Mouse (Mus musculus) heart, embryonic 10.5 days (tissue): ENCODE measurements at regions not wholly inside any gene's neighbourhood (a gene's known extent, or its start where the extent isn't known, plus 50 kb on each side); places are given as distances from the start of the nearest gene placed in this dataset. TPM values are rescaled to one million over a fixed set of nuclear protein-coding genes. Genes with fewer than 3 reads are reported as not detected.

Experiments used
- DNase-seq: peaks from one replicate; pipeline ENCODE4 v3.0.0-alpha.2; 2017; ENCODE audit warnings: low spot score
- H3K27ac ChIP-seq: fragments of 300-500 bp; sonication (generic); 2 replicates; pipeline ENCODE4 v1.5.1; 2016; ENCODE audit warnings: mild to moderate bottlenecking
- H3K27me3 ChIP-seq: fragments of 300-500 bp; sonication (generic); 2 replicates; pipeline ENCODE4 v1.6.1; 2016; ENCODE audit warnings: mild to moderate bottlenecking; ENCODE audit not compliant: poor library complexity, insufficient read depth, severe bottlenecking
- H3K36me3 ChIP-seq: fragments of 300-500 bp; sonication (generic); 2 replicates; pipeline ENCODE4 v1.6.1; 2016; ENCODE audit warnings: mild to moderate bottlenecking, moderate library complexity
- H3K4me1 ChIP-seq: fragments of 300-500 bp; sonication (generic); 2 replicates; pipeline ENCODE4 v1.6.1; 2016; ENCODE audit warnings: mild to moderate bottlenecking
- H3K4me3 ChIP-seq: fragments of 300-500 bp; sonication (generic); 2 replicates; pipeline ENCODE4 v1.5.1; 2016; ENCODE audit warnings: mild to moderate bottlenecking, moderate library complexity
- H3K9me3 ChIP-seq: fragments of 300-500 bp; sonication (generic); 2 replicates; pipeline ENCODE4 v1.6.1; 2016; ENCODE audit warnings: mild to moderate bottlenecking, moderate library complexity
- WGBS: fragments of 180-500 bp; shearing (Covaris S2); methylation state at CpG from one replicate; pipeline ENCODE4 v1.1.7; 2016; 5-methylcytosine and 5-hydroxymethylcytosine counted together
- microRNA-seq: library from miRNA; unstranded; fragments of <30 nt; microRNA quantifications from one replicate; pipeline ENCODE4, GENCODE M21; 2017

DNA sequence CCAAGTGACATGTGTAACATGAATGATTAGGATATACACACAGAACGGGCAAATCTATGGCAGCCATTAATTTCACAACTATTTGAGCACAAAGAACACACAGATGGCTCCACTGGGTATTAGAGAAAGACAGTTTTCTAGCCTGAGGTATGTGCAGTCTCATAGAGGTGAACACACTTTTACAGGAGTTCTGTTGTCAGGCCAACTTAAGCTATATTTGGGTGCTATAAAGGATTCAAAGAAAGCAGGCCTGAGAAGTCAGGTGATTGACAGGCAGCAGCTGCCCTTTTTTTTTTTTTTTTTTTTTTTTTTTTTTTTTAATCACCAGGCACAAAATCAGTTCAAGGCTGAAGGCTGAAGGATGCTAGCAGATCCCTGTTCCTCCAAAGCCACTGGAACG lies 153.0 kb downstream of the Gm11361 start:
- Histone ChIP-seq H3K9me3 (no peaks in the 10 kb centered on the region), H3K4me1 (no peaks in the 10 kb centered on the region), H3K4me3 (no peak overlapping the region), H3K36me3 (no peaks in the 10 kb centered on the region), H3K27ac (no peak overlapping the region), H3K27me3 (no peaks in the 10 kb centered on the region)
- no peak for DNase-seq
- WGBS: 70% methylated on average over 2 of the region's 2 CpGs

DNA sequence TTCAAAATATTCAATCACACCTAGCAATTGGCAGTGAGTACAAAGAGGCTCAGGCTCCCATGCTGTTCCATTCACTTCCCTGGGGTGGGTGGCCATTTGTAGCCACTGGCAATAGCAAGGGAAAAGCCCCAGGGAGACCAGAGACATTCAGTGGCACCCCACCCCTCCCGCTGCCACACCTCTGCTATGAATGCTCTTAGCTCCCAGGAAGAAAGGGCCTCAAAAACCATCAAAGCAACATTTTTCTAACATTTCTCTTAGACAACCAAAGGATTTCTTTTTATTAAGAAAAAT lies 152.2 kb downstream of the Gm11361 start:
- no peaks in the 10 kb centered on the region for H3K27me3 ChIP-seq
- DNase-seq: no peak
- no peaks in the 10 kb centered on the region for H3K36me3 ChIP-seq
- no peak overlapping the region for H3K4me3 ChIP-seq
- H3K9me3 ChIP-seq: no peaks in the 10 kb centered on the region
- no peaks in the 10 kb centered on the region for H3K4me1 ChIP-seq
- 43% methylated on average over 1 of the region's 1 CpGs for WGBS
- no peak overlapping the region for H3K27ac ChIP-seq

DNA sequence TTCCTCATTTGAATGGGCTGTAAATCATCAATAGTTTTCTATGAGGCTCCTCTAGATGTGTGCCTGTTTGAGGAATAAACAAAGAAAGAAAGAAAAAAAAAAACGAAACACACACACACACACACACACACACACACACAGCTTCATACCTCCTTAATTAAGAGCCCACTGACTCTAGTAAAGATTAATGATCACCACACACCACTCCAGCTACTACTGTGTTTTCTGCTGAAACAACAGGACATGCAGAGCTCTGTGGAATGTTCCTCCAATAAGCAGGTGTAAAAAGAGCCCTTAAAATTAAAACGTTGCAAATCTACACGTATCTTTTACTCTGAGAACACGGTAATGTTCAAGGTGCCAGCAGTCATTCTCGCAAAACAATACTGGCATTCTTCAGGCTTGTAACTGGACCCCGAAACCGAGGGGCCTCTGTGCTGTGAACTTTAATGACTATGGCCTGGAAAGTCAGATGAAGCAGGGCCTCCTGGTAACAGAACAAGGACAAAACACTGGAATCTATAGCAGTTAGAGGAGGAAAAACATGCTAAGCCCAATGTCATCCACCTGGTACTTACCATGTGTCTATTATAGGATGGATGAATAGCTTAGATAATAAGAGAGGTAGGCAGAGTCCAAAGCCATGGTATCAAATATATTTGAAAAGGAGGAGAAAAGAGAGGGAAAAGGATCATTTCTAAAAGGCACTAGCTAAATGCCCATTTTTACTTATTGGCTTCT lies 151.7 kb downstream of the Gm11361 start:
- WGBS: 62% methylated on average over 7 of the region's 7 CpGs
- Histone ChIP-seq H3K27me3 (no peaks in the 10 kb centered on the region), H3K9me3 (no peaks in the 10 kb centered on the region), H3K36me3 (no peaks in the 10 kb centered on the region), H3K4me3 (no peak overlapping the region), H3K4me1 (no peaks in the 10 kb centered on the region), H3K27ac (no peak overlapping the region)
- DNase-seq: no peak

DNA sequence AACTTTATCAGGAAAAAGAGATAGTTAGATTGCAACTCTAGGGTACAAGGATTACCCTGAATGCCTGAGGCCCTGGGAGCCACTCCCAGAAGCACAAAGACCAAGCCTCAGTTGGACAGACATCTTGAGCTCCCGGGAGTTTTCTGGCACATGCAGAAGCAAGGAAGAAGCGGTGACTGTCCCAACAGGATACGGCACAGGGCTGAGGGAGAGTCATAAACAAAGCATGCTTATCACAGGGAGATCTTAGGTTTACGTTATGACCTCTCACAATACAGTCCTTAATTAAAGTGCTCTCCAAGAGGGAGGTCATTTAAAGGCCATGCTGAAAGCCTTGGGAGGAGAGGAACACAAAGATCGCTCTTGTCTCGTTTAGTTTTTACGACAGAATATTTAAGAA lies 143.1 kb downstream of the Gm11361 start:
- H3K9me3 ChIP-seq: no peaks in the 10 kb centered on the region
- no peaks in the 10 kb centered on the region for H3K27me3 ChIP-seq
- no peak for DNase-seq
- H3K4me1 ChIP-seq: peaks cover 5% of the 10 kb centered on the region
- H3K36me3 ChIP-seq: no peaks in the 10 kb centered on the region
- 41% methylated on average over 7 of the region's 7 CpGs for WGBS
- peak overlapping the region; percentile 47; the same call in 1 of the 2 replicates for H3K27ac ChIP-seq
- no peak overlapping the region for H3K4me3 ChIP-seq

Small RNA genes lying in the stretch of these regions (microRNA-seq; reads per million reads assigned to microRNA genes)
- gene Mir6368: not detected
